In genomic region chr16:96535271-96535670, GRCm38 (mm10) we compare ENCODE assay signal across 24 mouse cellular contexts.
A peak's percentile ranks its signal among the peaks of the same experiment; 100 is the strongest.
DNase-seq lines count a peak whose midpoint lies in the region; ATAC-seq lines count a peak whose summit lies in the region.
"Had no signal": no experiment of that assay in that cellular context is flagged by ENCODE, and none has a peak within 500 bp of the region (broad histone marks: within the 10 kb centered on the region; RNA-seq: fewer than 3 reads in every experiment).

No protein-coding gene starts in this region.

- 59% methylated on average over 4 of the region's 4 CpGs for WGBS in liver, embryonic 12.5 days (ENCODE audit: insufficient replicate concordance)

- DNase-seq in frontal cortex, adult 2 months (ENCODE audit: extremely low spot score in 1 of 2, low spot score in 1 of 2), result peak; percentile 53 to 82
- DNase-seq in frontal cortex, postnatal 14 days (ENCODE audit: low spot score in 2 of 2), result no peak
- DNase-seq in left cerebral cortex, adult 11 months (ENCODE audit: low spot score), result peak; percentile 49
- no peak for DNase-seq in left cerebral cortex, postnatal 10 days (ENCODE audit: extremely low spot score in 1 of 2, low spot score in 2 of 2)
- DNase-seq in left cerebral cortex, adult 8-10 months (ENCODE audit: low spot score in 2 of 2), result peak; percentile 32 to 78
- peak; percentile 61 for DNase-seq in right cerebral cortex, postnatal 25 days
- no peak for DNase-seq in kidney, adult 9 months
- DNase-seq: adrenal gland, postnatal 36 days; cerebellum, adult 11 months; cerebellum, adult 9-11 months; gastrocnemius, postnatal 25 days; heart, adult 2 months; heart, postnatal 14 days; liver; liver, postnatal 0 days; thymus, postnatal 25 days had no signal

- intact Hi-C loops in left cerebral cortex, postnatal 10 days (cut with DNase I), result no loop called here

- H3K4me3 ChIP-seq in liver, embryonic 12.5 days, result no peak overlapping the region
- H3K4me3 ChIP-seq: forebrain, embryonic 10.5 days; heart, adult 2 months; heart, embryonic 13.5 days; hindbrain, embryonic 12.5 days; limb, embryonic 10.5 days; midbrain, embryonic 10.5 days had no signal

- H3K27ac ChIP-seq in liver, embryonic 12.5 days, result no peak overlapping the region
- H3K27ac ChIP-seq: forebrain, embryonic 10.5 days; heart, adult 2 months; heart, embryonic 13.5 days; hindbrain, embryonic 12.5 days; limb, embryonic 10.5 days; midbrain, embryonic 10.5 days had no signal

- H3K27me3 ChIP-seq in liver, embryonic 12.5 days (replicated peaks), result peaks cover 72% of the 10 kb centered on the region
- H3K27me3 ChIP-seq: hindbrain, embryonic 12.5 days had no signal

- H3K4me1 ChIP-seq in liver, embryonic 12.5 days, result peaks cover 7% of the 10 kb centered on the region
- H3K4me1 ChIP-seq: limb, embryonic 10.5 days had no signal

- H3K4me2 ChIP-seq in liver, embryonic 12.5 days, result no peak overlapping the region
- H3K4me2 ChIP-seq: heart, embryonic 13.5 days; hindbrain, embryonic 12.5 days had no signal

- no peak overlapping the region for H3K9ac ChIP-seq in liver, embryonic 12.5 days
- H3K9ac ChIP-seq: heart, embryonic 13.5 days; hindbrain, embryonic 12.5 days; liver, postnatal 0 days had no signal

- no peaks in the 10 kb centered on the region for H3K36me3 ChIP-seq in liver, embryonic 12.5 days
- H3K36me3 ChIP-seq: forebrain, embryonic 10.5 days; heart, embryonic 13.5 days; hindbrain, embryonic 12.5 days; limb, embryonic 10.5 days; midbrain, embryonic 10.5 days had no signal

- no peak for ATAC-seq in liver, embryonic 12.5 days
- ATAC-seq: intestine, postnatal 0 days; liver, postnatal 0 days; lung, postnatal 0 days had no signal

- H3K9me3 ChIP-seq in liver, embryonic 12.5 days (replicated peaks), result no peaks in the 10 kb centered on the region
- H3K9me3 ChIP-seq: forebrain, embryonic 10.5 days; heart, embryonic 13.5 days; hindbrain, embryonic 12.5 days; limb, embryonic 10.5 days; midbrain, embryonic 10.5 days had no signal

Comparison
In these comparisons a context has a peak if more than half of its experiments do, and no peak if none do; other contexts are left out.
1. DNase-seq: peak in frontal cortex, adult 2 months (2 of 2), left cerebral cortex, adult 11 months (single experiment), left cerebral cortex, adult 8-10 months (2 of 2) and right cerebral cortex, postnatal 25 days (single experiment); none in frontal cortex, postnatal 14 days (0 of 2), left cerebral cortex, postnatal 10 days (0 of 2) and kidney, adult 9 months (single experiment).